Mouse (Mus musculus): ENCODE measurements around the gene Siva1.
A peak's percentile ranks its signal among the peaks of the same experiment; 100 is the strongest.

Siva1 gene

GRCm38 (mm10) chr12:112660576-112661326 lies 16.3 kb downstream of the Siva1 start:
- peak; percentile 82 to 92 for DNase-seq

- no peak for DNase-seq
Measured at GRCm38 (mm10) chr12:112661327-112661605, 16.8 kb downstream of the Siva1 start.

- DNase-seq, result no peak
Measured at GRCm38 (mm10) chr12:112661851-112662250, 17.4 kb downstream of the Siva1 start.

GRCm38 (mm10) chr12:112663303-112663702 lies 18.8 kb downstream of the Siva1 start:
- no peak for DNase-seq

- DNase-seq, result no peak
Measured at GRCm38 (mm10) chr12:112663716-112664115, 19.2 kb downstream of the Siva1 start.

GRCm38 (mm10) chr12:112664124-112664523 lies 19.6 kb downstream of the Siva1 start:
- no peak for DNase-seq

- no peak for DNase-seq
Measured at GRCm38 (mm10) chr12:112664656-112665055, 20.2 kb downstream of the Siva1 start.

GRCm38 (mm10) chr12:112665445-112665844 lies 21.0 kb downstream of the Siva1 start:
- peak; percentile 87 to 93 for DNase-seq

- DNase-seq, result no peak
Measured at GRCm38 (mm10) chr12:112665881-112666544, 21.5 kb downstream of the Siva1 start.

- DNase-seq, result peak; percentile 63 to 64
Measured at GRCm38 (mm10) chr12:112667619-112668297, 23.3 kb downstream of the Siva1 start.

- DNase-seq, result peak in 1 of 2 experiments; percentile 72
Measured at GRCm38 (mm10) chr12:112670718-112671393, 26.4 kb downstream of the Siva1 start.

GRCm38 (mm10) chr12:112671891-112672290 lies 27.4 kb downstream of the Siva1 start:
- DNase-seq, result no peak

GRCm38 (mm10) chr12:112672744-112673575 lies 28.5 kb downstream of the Siva1 start:
- DNase-seq, result peak; percentile 66 to 72

- peak; percentile 71 to 78 for DNase-seq
Measured at GRCm38 (mm10) chr12:112673576-112674091, 29.2 kb downstream of the Siva1 start.

GRCm38 (mm10) chr12:112674132-112675011 lies 29.9 kb downstream of the Siva1 start, which contains the start of gene Akt1:
Gene Akt1, minus strand, starts transcription at chr12:112674884.
- peak; percentile 68 to 83 for DNase-seq

GRCm38 (mm10) chr12:112675245-112676035 lies 31.0 kb downstream of the Siva1 start:
- peak; percentile 83 to 92 for DNase-seq

- DNase-seq, result peak in 1 of 2 experiments; percentile 57
Measured at GRCm38 (mm10) chr12:112677076-112677475, 32.6 kb downstream of the Siva1 start.

GRCm38 (mm10) chr12:112677943-112678554 lies 33.6 kb downstream of the Siva1 start:
- DNase-seq, result no peak

GRCm38 (mm10) chr12:112678555-112679026 lies 34.1 kb downstream of the Siva1 start, which contains the start of gene Zbtb42:
Gene Zbtb42, plus strand, starts transcription at chr12:112678828.
- peak; percentile 85 to 90 for DNase-seq
